Mouse (Mus musculus): ENCODE measurements around the gene Kxd1.

Kxd1 gene

DNA sequence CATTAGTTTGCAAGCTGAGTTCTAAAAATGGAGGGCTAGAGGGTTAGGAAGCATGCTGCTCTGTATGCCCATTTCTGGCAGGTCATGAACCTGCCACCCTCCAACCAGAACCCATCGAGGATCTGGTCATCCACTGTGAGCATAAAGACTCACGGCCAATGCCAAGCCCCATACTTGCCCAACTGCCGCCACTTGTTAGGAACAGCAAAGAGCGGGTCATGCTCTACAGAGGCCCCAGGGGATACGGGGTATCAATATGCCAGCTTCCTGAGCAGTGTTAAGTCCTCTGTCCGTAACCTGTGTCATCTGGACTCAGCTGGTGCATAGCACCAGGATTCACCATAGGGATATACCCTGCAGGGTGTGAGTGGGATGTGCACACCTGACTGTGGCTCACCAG is 63.6 kb downstream of the Kxd1 start:
- no peak for DNase-seq

DNA sequence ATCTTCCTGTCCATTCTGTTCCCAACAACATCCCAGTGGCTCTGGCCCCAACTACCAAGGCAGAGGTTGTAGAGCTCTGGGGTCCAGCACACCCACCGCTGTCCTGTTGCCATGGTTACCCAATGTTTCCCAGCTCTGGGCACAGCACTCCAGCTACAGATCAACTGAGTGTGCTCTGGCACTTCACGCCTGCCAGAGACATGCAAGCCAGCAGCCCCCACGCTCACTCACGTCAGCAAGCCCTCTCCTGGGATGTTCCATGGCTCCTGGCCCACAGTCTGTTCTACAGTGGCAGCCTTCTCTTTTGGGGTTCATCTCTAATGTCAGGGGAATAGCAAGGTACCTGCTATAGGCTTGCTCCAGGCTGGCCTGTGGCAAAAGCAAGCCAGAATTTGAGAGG is 64.5 kb downstream of the Kxd1 start:
- DNase-seq: peak; percentile 88

DNA sequence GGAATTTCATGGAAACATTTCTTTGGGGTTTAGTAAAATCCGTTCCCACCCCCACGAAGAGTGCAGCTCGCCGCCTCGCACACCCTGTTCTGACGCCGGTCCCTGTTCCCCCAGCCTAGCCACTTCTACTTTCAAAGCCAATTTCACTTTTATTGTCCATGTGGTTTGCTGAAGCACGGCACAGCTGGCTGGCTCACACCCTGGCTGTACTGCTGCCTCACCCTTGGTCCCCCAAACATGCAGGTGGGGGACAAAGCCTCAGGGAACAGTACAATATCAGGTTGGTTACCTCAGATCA is 65.3 kb downstream of the Kxd1 start:
- no peak for DNase-seq

DNA sequence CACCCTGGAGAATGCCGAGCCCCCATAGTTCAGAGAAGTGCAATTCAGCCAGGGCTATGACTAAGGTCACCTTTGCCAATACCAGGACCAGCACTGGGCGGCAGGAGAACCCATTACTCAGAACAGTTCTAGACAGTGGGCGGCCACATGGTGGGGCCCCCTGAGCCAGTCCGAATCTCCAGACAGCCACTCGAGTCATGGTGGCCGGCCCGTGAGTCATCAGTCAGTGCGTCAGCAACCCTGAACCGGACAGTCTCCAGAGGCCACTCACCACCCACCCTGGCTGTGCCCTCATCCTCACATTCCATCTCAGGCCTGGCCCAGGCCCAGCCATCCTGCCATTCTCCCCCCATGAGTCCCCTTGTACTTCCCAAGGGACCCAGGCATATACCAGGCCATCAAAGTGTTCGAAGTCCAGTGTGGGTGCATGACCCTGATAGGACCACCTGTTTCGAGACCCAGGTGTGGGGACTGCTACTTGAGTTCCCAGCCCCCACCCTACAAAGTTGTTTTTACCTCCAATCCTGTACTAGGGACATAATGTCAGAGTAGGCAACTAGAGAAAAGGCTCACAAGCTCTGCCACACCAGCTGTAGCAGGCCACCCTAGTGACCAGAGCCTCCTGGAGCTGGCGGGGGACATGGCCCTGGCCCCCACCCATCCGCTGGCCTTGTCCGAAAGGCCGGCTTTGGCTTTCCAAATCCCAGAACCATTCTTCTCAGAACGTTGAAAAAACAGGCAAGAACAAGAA is 65.8 kb downstream of the Kxd1 start:
- no peak for DNase-seq

DNA sequence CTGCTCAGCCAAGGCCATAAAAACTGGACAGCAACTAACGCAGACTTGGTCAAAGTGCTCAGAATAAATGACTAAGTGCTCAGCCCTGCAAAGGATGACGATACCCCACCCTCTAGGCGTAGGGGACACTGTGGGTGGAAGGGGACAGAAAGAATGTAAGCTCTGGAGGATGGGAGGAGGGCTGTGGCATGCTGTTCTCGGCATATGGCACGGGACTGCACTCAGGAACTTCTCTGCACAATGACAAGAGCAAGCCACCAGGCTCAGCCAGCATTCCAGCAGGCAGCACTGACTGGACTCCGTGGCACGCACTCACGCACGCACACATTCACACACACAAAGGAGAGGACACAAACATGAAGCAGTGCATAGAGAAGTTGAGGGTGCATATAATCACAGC is 67.2 kb downstream of the Kxd1 start:
- DNase-seq: peak; percentile 67

DNA sequence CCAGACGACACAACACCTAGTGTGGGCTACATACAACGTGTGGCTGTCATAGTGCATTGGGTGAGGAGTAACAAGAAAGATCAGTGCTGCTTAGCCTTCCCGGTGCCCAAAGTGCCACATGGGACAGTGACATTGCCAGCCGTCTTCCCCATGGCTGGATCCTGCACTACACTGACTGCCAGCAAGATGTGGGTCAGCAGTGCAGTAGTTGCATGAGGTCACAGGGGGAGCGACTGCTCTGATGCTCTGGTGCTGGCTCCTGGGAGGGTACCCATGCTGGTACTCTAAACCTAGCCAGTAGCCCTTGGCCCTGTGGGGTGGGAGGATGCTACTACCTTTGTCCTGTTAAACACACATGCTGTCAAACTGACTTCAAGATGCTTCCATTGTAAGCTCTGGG is 67.6 kb downstream of the Kxd1 start:
- DNase-seq: no peak

DNA sequence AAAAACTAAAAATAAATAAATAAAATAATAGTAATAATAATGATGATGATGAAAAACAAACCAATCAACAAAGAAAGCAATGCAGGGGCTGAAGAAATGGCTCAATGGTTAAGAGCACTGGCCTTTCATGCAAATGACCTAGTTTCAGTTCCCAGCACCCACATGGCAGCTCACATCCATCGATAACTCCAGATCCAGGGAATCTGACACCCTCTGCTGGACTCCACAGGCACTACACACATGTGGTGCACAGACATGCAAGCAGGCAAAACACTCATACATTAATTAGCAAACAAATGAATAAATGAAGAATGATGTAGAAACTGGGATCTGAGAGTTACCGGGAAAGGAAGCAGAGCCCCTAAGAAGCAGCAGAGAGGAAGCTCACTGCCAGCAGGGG is 68.1 kb downstream of the Kxd1 start:
- no peak for DNase-seq

DNA sequence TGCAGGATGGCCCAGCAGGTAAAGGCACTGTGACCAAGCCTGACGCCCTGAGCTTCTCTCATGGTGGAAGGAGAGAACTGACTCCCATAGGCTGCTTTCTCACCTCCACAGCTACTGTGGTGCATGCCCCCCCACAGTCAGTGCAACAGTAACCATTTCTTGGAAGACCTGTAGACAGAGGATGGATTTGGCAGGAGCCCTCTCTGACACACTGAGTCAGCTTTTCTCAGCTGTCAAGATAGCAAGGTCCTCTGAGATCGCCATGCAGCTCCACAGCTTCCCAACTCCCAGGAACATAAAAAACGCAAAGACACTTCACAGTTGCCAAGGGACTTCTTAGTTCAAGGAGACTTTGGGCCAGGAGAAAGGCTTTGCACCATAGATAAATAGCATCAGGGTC is 69.3 kb downstream of the Kxd1 start:
- DNase-seq: no peak
